8 mouse cellular contexts compared by ENCODE assay signal in genomic region chr16:30503958-30504357, GRCm38 (mm10). TPM values are rescaled to one million over a fixed set of nuclear protein-coding genes. Genes with fewer than 3 reads are reported as not detected.
DNase-seq lines count a peak whose midpoint lies in the region; ATAC-seq and TF ChIP-seq lines count a peak whose summit lies in the region.

No protein-coding gene starts in this region.

- intact Hi-C loops in heart, postnatal 14 days (cut with DNase I), result loop anchor here (1.0 to 5.0 kb wide), 2 partner anchors 130 to 252 kb away; no protein-coding TSS in a partner anchor

- H3K4me3 ChIP-seq in ES-Bruce4 (ENCODE audit: low read depth, low read length), result no peak overlapping the region
- H3K4me3 ChIP-seq in cortical plate, adult 2 months (ENCODE audit: insufficient read depth, low read length), result no peak overlapping the region
- no peak overlapping the region for H3K4me3 ChIP-seq in limb, embryonic 14.5 days (replicated peaks; ENCODE audit: low read length)

- peak; percentile 87 for TF ChIP-seq CTCF in ES-Bruce4 (IDR thresholded peaks at IDR 0.05; ENCODE audit: low read depth, low read length)
- TF ChIP-seq CTCF in cortical plate, adult 2 months (IDR thresholded peaks at IDR 0.05; ENCODE audit: extremely low read depth, insufficient read depth, low read length), result peak; percentile 82

- H3K36me3 ChIP-seq in ES-Bruce4 (ENCODE audit: control insufficient read depth, insufficient read depth, low read length, poor library complexity, severe bottlenecking), result no peaks in the 10 kb centered on the region
- H3K36me3 ChIP-seq in limb, embryonic 14.5 days (ENCODE audit: control insufficient read depth, insufficient read depth, low read length), result no peaks in the 10 kb centered on the region

- no peaks in the 10 kb centered on the region for H3K27me3 ChIP-seq in ES-Bruce4 (ENCODE audit: control insufficient read depth, insufficient read depth, low read length, poor library complexity, severe bottlenecking)
- H3K27me3 ChIP-seq in limb, embryonic 14.5 days (ENCODE audit: control insufficient read depth, insufficient read depth, low read length), result no peaks in the 10 kb centered on the region

- no peak overlapping the region for H3K9ac ChIP-seq in ES-Bruce4 (ENCODE audit: low read depth, poor library complexity, severe bottlenecking)
- H3K9ac ChIP-seq in limb, embryonic 14.5 days (ENCODE audit: low read depth, low read length, severe bottlenecking), result no peak overlapping the region

- 0 out of 2 replicates have a peak, but pooled peaks have one; percentile 6 for TF ChIP-seq EP300 in ES-Bruce4 (IDR thresholded peaks at IDR 0.05; ENCODE audit: insufficient read depth, low read depth, low read length)

- DNase-seq in layer of hippocampus, adult 11-12 months (ENCODE audit: low spot score), result peak; percentile 48
- DNase-seq in layer of hippocampus, postnatal 36 days, result no peak
- DNase-seq in heart, postnatal 14 days, result peak; percentile 73 to 77
- DNase-seq in limb, embryonic 14.5 days (ENCODE audit: low spot score), result peak; percentile 52
- DNase-seq in Muller cell, postnatal 12 days (ENCODE audit: inconsistent ontology term), result no peak

- H3K4me2 ChIP-seq in limb, embryonic 14.5 days (replicated peaks; ENCODE audit: low read depth, low read length, severe bottlenecking), result no peak overlapping the region

- no peak for TF ChIP-seq POLR2A in ES-Bruce4 (IDR thresholded peaks at IDR 0.05; ENCODE audit: insufficient read depth, low read length)
- TF ChIP-seq POLR2A in cortical plate, adult 2 months (IDR thresholded peaks at IDR 0.05; ENCODE audit: extremely low read depth, insufficient read depth, low read length), result no peak
- no peak for TF ChIP-seq POLR2A in limb, embryonic 14.5 days (IDR thresholded peaks at IDR 0.05; ENCODE audit: borderline replicate concordance, extremely low read depth, insufficient read depth, insufficient read length)

- 19% methylated on average over 15 of the region's 15 CpGs for WGBS in limb, embryonic 14.5 days

- H3K9me3 ChIP-seq in ES-Bruce4 (replicated peaks; ENCODE audit: control insufficient read depth, insufficient read depth, low read length, poor library complexity, severe bottlenecking), result no peaks in the 10 kb centered on the region
- H3K9me3 ChIP-seq in limb, embryonic 14.5 days (ENCODE audit: control insufficient read depth, low read length), result no peaks in the 10 kb centered on the region

- H3K4me1 ChIP-seq in ES-Bruce4 (ENCODE audit: control insufficient read depth, insufficient read depth, low read length), result no peaks in the 10 kb centered on the region
- no peaks in the 10 kb centered on the region for H3K4me1 ChIP-seq in cortical plate, adult 2 months (ENCODE audit: control insufficient read depth, insufficient read depth, low read length)
- H3K4me1 ChIP-seq in limb, embryonic 14.5 days (ENCODE audit: control insufficient read depth, insufficient read depth, low read length), result peaks cover 12% of the 10 kb centered on the region

- no peak for ATAC-seq in limb, embryonic 14.5 days (ENCODE audit: low FRiP score, low read depth)
- ATAC-seq in monocyte, adult 5-6 weeks (replicated peaks; ENCODE audit: insufficient number of reproducible peaks, low FRiP score, low TSS enrichment, poor library complexity, severe bottlenecking), result peak; percentile 85

- no peak overlapping the region for H3K27ac ChIP-seq in ES-Bruce4 (ENCODE audit: insufficient read depth, low read length)
- H3K27ac ChIP-seq in cortical plate, adult 2 months (ENCODE audit: insufficient read depth, low read length), result no peak overlapping the region
- H3K27ac ChIP-seq in limb, embryonic 14.5 days (replicated peaks; ENCODE audit: low read depth, low read length), result no peak overlapping the region

RNA-seq across cellular contexts. Expression of gene Tmem44, which starts 46.7 kb away (rescaled TPM):
- 10 to 100 TPM; 32.3 to 38.0 TPM for total RNA-seq in layer of hippocampus, postnatal 36 days (2021)
- polyA plus RNA-seq in ES-Bruce4 (2011; ENCODE audit: insufficient read depth, insufficient read length, low read depth, missing spikeins), result 4.2 and 5.4 TPM in 2 replicates
- 92.0 and 101 TPM in 2 replicates for polyA plus RNA-seq in cortical plate, adult 2 months (2012; rRNA removed)
- 10 to 100 TPM; 12.9 to 13.9 TPM for total RNA-seq in heart, postnatal 14 days (2021)
- 39.4 and 45.2 TPM in 2 replicates for polyA plus RNA-seq in limb, embryonic 14.5 days (2012; rRNA removed)
- polyA plus RNA-seq in limb, embryonic 14.5 days (2014; fragmentation: Nextera tagmentation; extraction: Ambion mirVana), result 16.9 and 24.5 TPM in 2 replicates
- total RNA-seq in monocyte, adult 5-6 weeks (2017), result 0.11 TPM in 1 of 3 replicates, not detected in the others

Comparison
In these comparisons a context has a peak if more than half of its experiments do, and no peak if none do; other contexts are left out.
1. DNase-seq: peak in layer of hippocampus, adult 11-12 months (single experiment), heart, postnatal 14 days (2 of 2) and limb, embryonic 14.5 days (single experiment); none in layer of hippocampus, postnatal 36 days (0 of 2) and Muller cell, postnatal 12 days (single experiment).
2. RNA of gene Tmem44, which starts 46.7 kb away (total RNA-seq): 32.3 to 38.0 TPM in layer of hippocampus, postnatal 36 days and 12.9 to 13.9 TPM in heart, postnatal 14 days; 0.11 TPM in monocyte, adult 5-6 weeks; every median in the first group is over 10 times any median in the second.